Mouse (Mus musculus): ENCODE data around the gene Cmtm4.

- TF ChIP-seq CTCF (IDR thresholded peaks at IDR 0.05; ENCODE audit: low read depth) (no peak), EP300 (IDR thresholded peaks at IDR 0.05; ENCODE audit: low read depth) (no peak)
Observed at GRCm38 (mm10) chr8:104383977-104384376, 11.6 kb downstream of the Cmtm4 start.

Measured in liver, embryonic 14.5 days (tissue).